Mouse (Mus musculus) liver, adult 2 months (tissue): ENCODE measurements around the gene Elane.

Experiments
- CTCF ChIP-seq: fragments of 200-500 bp; IDR thresholded peaks from 2 replicates; pipeline ENCODE4 v1.5.1; 2011; ENCODE audit warnings: low read depth, low read length, control low read depth
- POLR2A ChIP-seq: fragments of 200-500 bp; IDR thresholded peaks from 2 replicates; pipeline ENCODE4 v1.6.1; 2011; ENCODE audit warnings: low read length, control low read depth; ENCODE audit not compliant: insufficient read depth; ENCODE audit errors: extremely low read depth

DNA sequence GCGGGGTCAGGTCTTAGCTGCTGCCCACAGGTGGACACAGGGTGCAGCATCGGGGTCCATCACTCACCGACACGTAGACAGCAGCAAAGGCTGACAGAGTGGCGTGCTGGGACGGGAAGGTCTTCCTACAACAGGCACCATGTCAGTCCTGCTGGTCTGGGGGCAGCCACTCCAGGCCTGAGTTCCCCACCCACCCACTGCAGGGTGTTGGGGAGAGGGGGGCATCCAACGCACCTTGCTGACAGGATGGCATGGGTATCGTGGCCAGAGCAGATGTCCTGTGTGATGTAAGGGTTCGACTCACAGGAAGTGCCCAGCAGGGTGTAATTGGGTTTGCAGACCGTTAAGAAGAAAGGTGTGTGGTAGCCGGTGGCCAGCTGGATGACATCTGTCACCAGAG lies 19.4 kb upstream of the Elane start:
- TF ChIP-seq CTCF: no peak
- TF ChIP-seq POLR2A: no peak
